Mouse (Mus musculus) neural tube, embryonic 12.5 days (tissue): Measurements from ENCODE around the gene Stxbp1. TPM values are rescaled to one million over a fixed set of nuclear protein-coding genes. Genes with fewer than 3 reads are reported as not detected.

Experiments
- ATAC-seq: fragments of 200-750 bp; cut with Nextera tagmentation; 2 replicates; pipeline ENCODE4 v1.8.0; 2017; ENCODE audit warnings: low read depth, mild to moderate bottlenecking, moderate TSS enrichment, moderate library complexity; ENCODE audit not compliant: low FRiP score
- H3K27ac ChIP-seq: fragments of 300-500 bp; sonication (generic); 2 replicates; pipeline ENCODE4 v1.5.1; 2016
- H3K27me3 ChIP-seq: fragments of 300-500 bp; sonication (generic); replicated peaks from 2 replicates; pipeline ENCODE4 v1.6.1; 2016; ENCODE audit warnings: mild to moderate bottlenecking
- H3K36me3 ChIP-seq: fragments of 300-500 bp; sonication (generic); 2 replicates; pipeline ENCODE4 v1.6.1; 2016; ENCODE audit warnings: mild to moderate bottlenecking
- H3K4me1 ChIP-seq: fragments of 300-500 bp; sonication (generic); 2 replicates; pipeline ENCODE4 v1.6.1; 2016
- H3K4me2 ChIP-seq: fragments of 300-500 bp; sonication (generic); replicated peaks from 2 replicates; pipeline ENCODE4 v1.6.1; 2016; ENCODE audit warnings: mild to moderate bottlenecking
- H3K4me3 ChIP-seq: fragments of 300-500 bp; sonication (generic); 2 replicates; pipeline ENCODE4 v1.5.1; 2016
- H3K9ac ChIP-seq: fragments of 300-500 bp; sonication (generic); 2 replicates; pipeline ENCODE4 v1.6.1; 2016; ENCODE audit warnings: mild to moderate bottlenecking
- H3K9me3 ChIP-seq: fragments of 300-500 bp; sonication (generic); 2 replicates; pipeline ENCODE4 v1.6.1; 2016; ENCODE audit warnings: mild to moderate bottlenecking
- WGBS: fragments of 180-500 bp; shearing (Covaris S2); methylation state at CpG from one replicate; pipeline ENCODE4 v1.1.7; 2016; 5-methylcytosine and 5-hydroxymethylcytosine counted together
- polyA plus RNA-seq: library from polyadenylated mRNA; unstranded; fragments of >200 nt; fragmentation: Nextera tagmentation; extraction: Ambion mirVana; gene quantifications from 2 replicates; pipeline ENCODE4 v1.2.1, GENCODE M21; 2016

The Stxbp1 gene
- 121 and 130 TPM in 2 replicates for polyA plus RNA-seq

- H3K36me3 ChIP-seq, result peaks cover 2% of the 10 kb centered on the region; the same call in 1 of the 2 replicates
- no peaks in the 10 kb centered on the region for H3K9me3 ChIP-seq
- peak; percentile 90 for ATAC-seq
- peak within 1 kb of the TSS; percentile 59 for H3K27ac ChIP-seq
- peaks cover 7% of the 10 kb centered on the region for H3K4me1 ChIP-seq
- WGBS, result under 1% methylated on average over 78 of the region's 78 CpGs
- H3K4me2 ChIP-seq, result peak within 1 kb of the TSS; percentile 95
- H3K4me3 ChIP-seq, result peak within 1 kb of the TSS; percentile 77
- H3K27me3 ChIP-seq, result peaks cover 3% of the 10 kb centered on the region; the same call in 1 of the 2 replicates
- peak within 1 kb of the TSS; percentile 85 for H3K9ac ChIP-seq
These were observed at the start of gene Stxbp1 for GRCm38 (mm10) chr2:32846805-32847467. Gene Stxbp1 (minus strand): TSS chr2:32847245.

- no peak overlapping the region for H3K4me3 ChIP-seq
- 55% methylated on average over 10 of the region's 10 CpGs for WGBS
- no peak overlapping the region for H3K9ac ChIP-seq
- H3K9me3 ChIP-seq, result no peaks in the 10 kb centered on the region
- no peaks in the 10 kb centered on the region for H3K36me3 ChIP-seq
- peaks cover 23% of the 10 kb centered on the region for H3K4me1 ChIP-seq
- no peaks in the 10 kb centered on the region for H3K27me3 ChIP-seq
- no peak overlapping the region for H3K27ac ChIP-seq
- no peak overlapping the region for H3K4me2 ChIP-seq
- ATAC-seq, result no peak
These were observed 49.6 kb upstream of the Stxbp1 start for GRCm38 (mm10) chr2:32896507-32897147.

GRCm38 (mm10) chr2:32895606-32896106 lies 48.6 kb upstream of the Stxbp1 start:
- Histone ChIP-seq H3K4me2 (0 out of 2 replicates have a peak overlapping the region, but pooled peaks have one; percentile 2), H3K27ac (peak overlapping the region; percentile 10; the same call in 1 of the 2 replicates), H3K27me3 (no peaks in the 10 kb centered on the region), H3K9me3 (no peaks in the 10 kb centered on the region), H3K9ac (no peak overlapping the region), H3K36me3 (no peaks in the 10 kb centered on the region), H3K4me3 (no peak overlapping the region), H3K4me1 (peaks cover 23% of the 10 kb centered on the region)
- peak; percentile 40; the same call in 1 of the 2 replicates for ATAC-seq
- WGBS, result 36% methylated on average over 8 of the region's 8 CpGs

GRCm38 (mm10) chr2:32894097-32894496 lies 47.1 kb upstream of the Stxbp1 start:
- peaks cover 23% of the 10 kb centered on the region for H3K4me1 ChIP-seq
- H3K27ac ChIP-seq, result no peak overlapping the region
- WGBS, result 78% methylated on average over 2 of the region's 2 CpGs
- no peaks in the 10 kb centered on the region for H3K27me3 ChIP-seq
- no peaks in the 10 kb centered on the region for H3K36me3 ChIP-seq
- no peak overlapping the region for H3K4me3 ChIP-seq
- H3K9ac ChIP-seq, result no peak overlapping the region
- ATAC-seq, result no peak
- no peak overlapping the region for H3K4me2 ChIP-seq
- no peaks in the 10 kb centered on the region for H3K9me3 ChIP-seq

- Histone ChIP-seq H3K4me2 (no peak overlapping the region), H3K9ac (no peak overlapping the region), H3K27ac (no peak overlapping the region), H3K4me1 (peaks cover 35% of the 10 kb centered on the region), H3K36me3 (no peaks in the 10 kb centered on the region), H3K4me3 (no peak overlapping the region), H3K27me3 (no peaks in the 10 kb centered on the region), H3K9me3 (no peaks in the 10 kb centered on the region)
- WGBS, result 92% methylated on average over 14 of the region's 14 CpGs
- ATAC-seq, result no peak
These were observed 45.4 kb upstream of the Stxbp1 start for GRCm38 (mm10) chr2:32892490-32892889.

- no peak overlapping the region for H3K4me3 ChIP-seq
- 84% methylated on average over 9 of the region's 9 CpGs for WGBS
- no peak overlapping the region for H3K9ac ChIP-seq
- H3K4me1 ChIP-seq, result peaks cover 24% of the 10 kb centered on the region
- H3K27me3 ChIP-seq, result no peaks in the 10 kb centered on the region
- no peaks in the 10 kb centered on the region for H3K9me3 ChIP-seq
- ATAC-seq, result no peak
- H3K4me2 ChIP-seq, result no peak overlapping the region
- H3K36me3 ChIP-seq, result no peaks in the 10 kb centered on the region
- H3K27ac ChIP-seq, result no peak overlapping the region
These were observed 44.2 kb upstream of the Stxbp1 start for GRCm38 (mm10) chr2:32891278-32891677.

- WGBS, result 79% methylated on average over 3 of the region's 3 CpGs
- no peak overlapping the region for H3K27ac ChIP-seq
- no peak for ATAC-seq
- no peaks in the 10 kb centered on the region for H3K9me3 ChIP-seq
- H3K4me1 ChIP-seq, result peaks cover 16% of the 10 kb centered on the region
- H3K4me3 ChIP-seq, result no peak overlapping the region
- H3K9ac ChIP-seq, result no peak overlapping the region
- H3K27me3 ChIP-seq, result no peaks in the 10 kb centered on the region
- no peaks in the 10 kb centered on the region for H3K36me3 ChIP-seq
- H3K4me2 ChIP-seq, result no peak overlapping the region
These were observed 43.2 kb upstream of the Stxbp1 start for GRCm38 (mm10) chr2:32890280-32890679.

GRCm38 (mm10) chr2:32888551-32888950 lies 41.5 kb upstream of the Stxbp1 start:
- peaks cover 30% of the 10 kb centered on the region for H3K4me1 ChIP-seq
- H3K9ac ChIP-seq, result no peak overlapping the region
- H3K27me3 ChIP-seq, result no peaks in the 10 kb centered on the region
- H3K4me3 ChIP-seq, result no peak overlapping the region
- no peak overlapping the region for H3K4me2 ChIP-seq
- H3K27ac ChIP-seq, result no peak overlapping the region
- no peaks in the 10 kb centered on the region for H3K36me3 ChIP-seq
- no peak for ATAC-seq
- WGBS, result 26% methylated on average over 3 of the region's 3 CpGs
- no peaks in the 10 kb centered on the region for H3K9me3 ChIP-seq

GRCm38 (mm10) chr2:32888029-32888428 lies 41.0 kb upstream of the Stxbp1 start:
- no peak overlapping the region for H3K4me3 ChIP-seq
- no peaks in the 10 kb centered on the region for H3K36me3 ChIP-seq
- no peak overlapping the region for H3K27ac ChIP-seq
- H3K4me1 ChIP-seq, result peaks cover 34% of the 10 kb centered on the region
- H3K9ac ChIP-seq, result no peak overlapping the region
- no peaks in the 10 kb centered on the region for H3K27me3 ChIP-seq
- no peak for ATAC-seq
- WGBS, result 21% methylated on average over 9 of the region's 9 CpGs
- H3K9me3 ChIP-seq, result no peaks in the 10 kb centered on the region
- H3K4me2 ChIP-seq, result no peak overlapping the region

GRCm38 (mm10) chr2:32884745-32885144 lies 37.7 kb upstream of the Stxbp1 start:
- Histone ChIP-seq H3K4me1 (peaks cover 65% of the 10 kb centered on the region), H3K9me3 (no peaks in the 10 kb centered on the region), H3K4me2 (0 out of 2 replicates have a peak overlapping the region, but pooled peaks have one; percentile 7), H3K27ac (no peak overlapping the region), H3K9ac (no peak overlapping the region), H3K4me3 (no peak overlapping the region), H3K36me3 (no peaks in the 10 kb centered on the region), H3K27me3 (no peaks in the 10 kb centered on the region)
- 24% methylated on average over 7 of the region's 7 CpGs for WGBS
- no peak for ATAC-seq

GRCm38 (mm10) chr2:32882283-32883043 lies 35.4 kb upstream of the Stxbp1 start:
- peak overlapping the region; percentile 26; the same call in 1 of the 2 replicates for H3K27ac ChIP-seq
- H3K4me1 ChIP-seq, result peaks cover 72% of the 10 kb centered on the region
- WGBS, result 55% methylated on average over 18 of the region's 21 CpGs

GRCm38 (mm10) chr2:32881723-32882122 lies 34.7 kb upstream of the Stxbp1 start:
- Histone ChIP-seq H3K4me1 (peaks cover 79% of the 10 kb centered on the region), H3K4me2 (0 out of 2 replicates have a peak overlapping the region, but pooled peaks have one; percentile 1)

More at GRCm38 (mm10) chr2:32882283-32883043, 35.4 kb upstream of the Stxbp1 start:
- no peaks in the 10 kb centered on the region for H3K36me3 ChIP-seq
- H3K4me3 ChIP-seq, result no peak overlapping the region
- ATAC-seq, result no peak
- no peaks in the 10 kb centered on the region for H3K9me3 ChIP-seq
- peak overlapping the region; percentile 20 for H3K4me2 ChIP-seq
- no peaks in the 10 kb centered on the region for H3K27me3 ChIP-seq
- no peak overlapping the region for H3K9ac ChIP-seq

More at GRCm38 (mm10) chr2:32881723-32882122, 34.7 kb upstream of the Stxbp1 start:
- no peak overlapping the region for H3K27ac ChIP-seq
- H3K9me3 ChIP-seq, result no peaks in the 10 kb centered on the region
- H3K4me3 ChIP-seq, result no peak overlapping the region
- no peaks in the 10 kb centered on the region for H3K27me3 ChIP-seq
- no peak overlapping the region for H3K9ac ChIP-seq
- ATAC-seq, result no peak
- 50% methylated on average over 3 of the region's 3 CpGs for WGBS
- no peaks in the 10 kb centered on the region for H3K36me3 ChIP-seq
